Mouse (Mus musculus) liver, adult (tissue): ENCODE measurements around the gene Coq9.

Source experiments
- GATA4 ChIP-seq: IDR thresholded peaks from 2 replicates; pipeline ENCODE4 v1.6.1; 2014; ENCODE audit warnings: mild to moderate bottlenecking, low read length; ENCODE audit not compliant: insufficient replicate concordance

The Coq9 gene

GRCm38 (mm10) chr8:94875096-94875870, 37.2 kb downstream of the Coq9 start:
- no peak for TF ChIP-seq GATA4

DNA sequence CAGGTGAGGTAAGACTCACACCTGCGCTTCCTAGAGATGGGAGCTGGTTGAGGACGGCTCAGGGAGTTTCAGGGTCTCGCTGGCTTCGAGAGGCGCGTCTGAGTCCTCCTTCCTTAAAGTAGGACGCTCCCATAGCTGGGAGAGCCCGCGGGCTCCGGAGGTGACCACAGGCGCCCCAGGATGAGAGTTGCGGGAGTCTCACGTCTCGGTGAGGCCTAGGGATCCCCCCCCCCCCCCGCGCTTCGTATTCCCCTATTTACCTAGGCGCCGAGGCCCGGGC, 37.7 kb downstream of the Coq9 start:
- TF ChIP-seq GATA4 = no peak

DNA sequence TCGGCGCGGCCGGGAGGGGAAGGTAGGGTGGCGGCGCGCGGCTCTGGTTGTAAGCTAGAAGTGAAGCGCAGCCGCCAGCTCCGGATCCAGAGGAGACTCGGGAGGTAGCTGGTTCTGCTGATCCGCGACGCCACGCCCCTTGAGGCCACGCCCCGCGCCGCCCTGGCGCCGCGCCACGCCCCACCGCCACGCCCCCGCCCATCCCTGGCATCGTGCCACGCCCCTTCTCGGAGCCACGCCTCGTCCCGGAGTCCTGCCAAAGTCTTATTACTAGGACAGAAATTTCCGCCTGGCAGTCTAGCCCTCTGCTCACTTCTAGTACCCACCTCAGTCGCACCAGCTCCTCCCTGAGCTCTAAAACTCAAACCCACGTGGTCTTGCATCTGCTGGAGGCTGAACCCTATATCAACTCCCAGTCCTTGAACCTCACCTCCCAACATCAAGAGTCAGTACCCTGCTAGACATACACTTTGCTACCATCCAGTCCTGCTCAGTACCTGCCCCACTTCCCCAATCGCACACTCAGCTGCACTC, 38.1 kb downstream of the Coq9 start, which contains the start of gene Dok4:
Gene Dok4, minus strand, starts transcription at position 134 of the 534 bp plus-strand sequence.
- TF ChIP-seq GATA4 = no peak

DNA sequence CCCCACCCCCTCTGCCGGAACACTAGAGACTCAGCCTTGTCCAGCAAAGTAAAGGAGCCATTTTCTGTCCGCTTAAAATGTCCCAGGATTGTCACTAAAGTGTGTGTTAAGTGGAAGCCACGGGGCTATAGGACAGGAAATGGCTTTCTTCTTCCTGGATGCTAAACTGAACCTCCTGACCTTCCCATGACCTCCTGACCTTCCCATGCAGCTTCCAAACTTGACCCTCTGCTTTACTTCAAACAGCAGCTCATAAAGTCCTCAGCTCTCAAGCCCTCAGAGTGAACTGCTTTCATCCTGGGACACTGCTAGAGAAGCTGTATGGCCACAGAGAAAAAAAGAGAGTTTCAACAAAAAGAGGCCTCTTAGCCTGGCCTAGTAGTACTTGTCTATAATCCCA, 38.7 kb downstream of the Coq9 start:
- TF ChIP-seq GATA4 = no peak

GRCm38 (mm10) chr8:94880742-94881141, 42.6 kb downstream of the Coq9 start:
- no peak for TF ChIP-seq GATA4

GRCm38 (mm10) chr8:94888383-94889036, 50.4 kb downstream of the Coq9 start:
- no peak for TF ChIP-seq GATA4

DNA sequence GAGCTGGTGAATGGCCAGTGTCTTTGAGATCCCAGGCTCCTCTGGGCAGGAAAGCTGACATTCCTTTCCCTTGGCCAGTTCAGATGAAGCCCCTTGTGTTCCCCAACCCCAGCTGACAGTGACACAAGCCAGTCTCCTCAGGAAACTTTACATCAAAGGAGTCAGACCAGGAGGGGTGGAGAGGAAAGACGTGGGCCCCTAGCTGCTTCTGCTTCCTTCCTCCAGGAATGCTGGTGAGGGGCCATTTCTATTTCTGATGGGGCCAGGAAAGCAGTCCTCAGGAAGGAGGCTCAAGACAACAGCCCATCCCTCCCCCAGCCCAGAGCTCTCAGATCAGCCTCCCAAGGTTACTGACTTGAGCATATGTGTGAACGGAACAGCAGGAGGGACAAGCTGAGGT, 54.8 kb downstream of the Coq9 start:
- no peak for TF ChIP-seq GATA4

GRCm38 (mm10) chr8:94899262-94899661, 61.1 kb downstream of the Coq9 start:
- TF ChIP-seq GATA4 = no peak

DNA sequence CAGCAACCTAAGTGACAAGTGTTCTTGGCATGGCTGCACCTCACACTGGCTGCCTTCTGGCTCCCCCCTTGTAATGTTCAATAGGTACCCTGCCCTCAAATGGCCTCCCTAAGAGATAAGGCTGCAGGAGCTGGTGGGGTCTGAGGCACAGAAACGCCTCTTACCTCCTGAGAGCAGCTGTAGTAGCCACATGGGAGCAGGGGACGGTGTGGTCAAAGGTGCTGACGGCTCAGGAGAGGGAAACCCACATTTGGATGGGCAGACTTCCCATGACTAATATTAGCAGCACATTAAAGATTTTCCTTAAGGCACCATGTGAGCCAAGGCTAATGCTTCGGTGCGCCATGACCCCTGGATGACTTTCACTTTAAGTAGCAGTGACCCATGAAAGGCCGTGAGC, 62.5 kb downstream of the Coq9 start:
- no peak for TF ChIP-seq GATA4

DNA sequence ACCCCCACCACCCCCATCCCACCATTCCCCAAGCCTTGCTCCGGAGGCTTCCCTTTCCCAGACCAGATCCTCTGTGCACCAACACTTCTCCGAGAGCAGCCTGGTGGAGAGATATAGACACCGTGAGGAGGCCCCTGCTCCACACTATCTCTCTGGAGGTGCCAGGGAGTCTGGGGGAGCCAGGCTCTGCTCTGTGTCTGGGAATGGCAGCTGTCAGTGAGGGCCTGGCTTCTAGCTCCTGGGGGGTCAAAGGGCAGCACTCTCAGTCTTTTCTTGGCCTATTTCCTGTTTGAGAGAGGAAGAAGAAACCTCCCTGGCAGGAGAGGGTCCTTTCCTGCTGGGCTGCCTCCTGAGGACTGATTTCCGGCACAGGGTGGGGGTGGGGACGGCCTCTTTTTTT, 62.9 kb downstream of the Coq9 start:
- TF ChIP-seq GATA4 = no peak

DNA sequence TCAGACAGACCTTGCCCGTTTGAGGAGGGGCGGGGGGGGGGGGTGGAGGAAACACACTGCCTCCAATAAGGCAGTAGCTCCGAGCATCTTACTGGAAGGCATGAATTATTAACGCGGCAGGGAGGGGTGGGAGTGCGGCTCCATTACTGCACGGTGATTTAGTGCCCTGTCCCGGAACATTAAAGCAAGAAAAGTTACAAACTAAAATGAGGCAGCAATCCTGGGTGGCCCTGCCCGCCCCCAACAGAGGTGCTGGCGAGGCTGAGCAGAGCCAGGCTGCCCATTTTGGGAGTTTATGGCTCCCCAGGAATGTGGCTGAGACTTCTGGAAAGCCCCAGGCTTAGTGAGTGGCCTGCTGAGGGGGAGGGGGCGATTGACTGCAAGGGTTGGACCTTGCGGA, 65.6 kb downstream of the Coq9 start:
- TF ChIP-seq GATA4 = no peak
